Mouse (Mus musculus) bone marrow macrophage, adult 2 months (primary cell): ENCODE data around the gene Sgcd. TPM values are rescaled to one million over a fixed set of nuclear protein-coding genes. Genes with fewer than 3 reads are reported as not detected.
"Not testable (repeated sequence)": the region's sequence is repeated elsewhere in the genome, so short reads cannot be mapped to it uniquely, and the experiment has no call there.

Experiments
- H3K27ac ChIP-seq: 2 replicates; pipeline ENCODE4 v1.5.1; 2012; ENCODE audit warnings: low read depth, low read length; ENCODE audit not compliant: insufficient read depth
- H3K4me1 ChIP-seq: 2 replicates; pipeline ENCODE4 v1.6.1; 2012; ENCODE audit warnings: low read length; ENCODE audit not compliant: control insufficient read depth, insufficient read depth
- H3K4me3 ChIP-seq: 2 replicates; pipeline ENCODE4 v1.5.1; 2012; ENCODE audit warnings: mild to moderate bottlenecking, low read length, moderate library complexity; ENCODE audit not compliant: insufficient read depth
- CTCF ChIP-seq: IDR thresholded peaks from 2 replicates; pipeline ENCODE4 v1.5.1; 2012; ENCODE audit warnings: low read depth, mild to moderate bottlenecking, low read length, moderate library complexity
- POLR2A ChIP-seq: IDR thresholded peaks from 2 replicates; pipeline ENCODE4 v1.6.1; 2012; ENCODE audit warnings: mild to moderate bottlenecking, low read depth, low read length, borderline replicate concordance
- polyA plus RNA-seq: library from polyadenylated mRNA; stranded (reverse); fragments of >200 nt; gene quantifications from 2 replicates; pipeline ENCODE4 v1.2.4, GENCODE M21; 2012; ENCODE audit not compliant: missing spikeins, insufficient read depth, insufficient read length

The Sgcd gene
- polyA plus RNA-seq, 1 experiment: not detected

GRCm38 (mm10) chr11:47645911-47646310 is 342.9 kb downstream of the Sgcd start:
- H3K4me1 ChIP-seq: no peaks in the 10 kb centered on the region
- TF ChIP-seq CTCF (no peak), POLR2A (no peak)
- no peak overlapping the region for H3K4me3 ChIP-seq
- H3K27ac ChIP-seq: no peak overlapping the region

DNA sequence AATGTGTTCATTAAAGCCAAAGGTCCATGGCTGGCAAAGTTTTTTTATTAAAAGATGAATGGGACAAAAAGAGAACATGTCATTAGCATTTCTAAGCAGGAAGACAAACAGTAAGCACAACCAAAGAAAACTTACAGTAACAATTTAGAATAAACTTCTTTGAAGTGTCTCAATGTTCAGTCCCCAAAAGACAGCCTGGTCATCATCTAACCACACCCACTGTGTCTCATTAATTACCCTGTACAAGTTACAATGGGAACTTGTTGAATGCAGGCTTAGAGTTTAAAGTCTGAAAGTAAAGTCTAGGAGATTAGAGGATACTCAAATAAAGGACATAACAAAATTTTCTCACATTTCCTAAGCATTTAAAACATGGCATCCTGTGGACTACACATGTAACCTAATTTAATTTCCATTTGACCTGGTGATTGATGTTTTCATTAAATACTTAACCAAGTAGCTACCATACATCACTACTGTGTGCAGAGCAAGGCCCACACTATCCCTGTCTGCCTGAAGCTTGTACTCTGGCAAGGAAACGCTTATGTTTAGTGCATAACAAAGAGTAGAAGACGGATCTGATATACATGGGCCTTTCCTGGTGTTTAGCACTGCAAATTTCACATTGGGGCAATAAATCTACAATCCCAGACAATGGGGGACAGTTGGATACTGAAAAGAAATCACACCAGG is 347.1 kb downstream of the Sgcd start:
- no peaks in the 10 kb centered on the region for H3K4me1 ChIP-seq
- no peak for TF ChIP-seq POLR2A
- TF ChIP-seq CTCF: no peak

GRCm38 (mm10) chr11:47640556-47640955 is 348.2 kb downstream of the Sgcd start:
- no peak overlapping the region for H3K4me3 ChIP-seq

More for the DNA sequence above, 347.1 kb downstream of the Sgcd start:
- Histone ChIP-seq H3K27ac (no peak overlapping the region), H3K4me3 (no peak overlapping the region)

DNA sequence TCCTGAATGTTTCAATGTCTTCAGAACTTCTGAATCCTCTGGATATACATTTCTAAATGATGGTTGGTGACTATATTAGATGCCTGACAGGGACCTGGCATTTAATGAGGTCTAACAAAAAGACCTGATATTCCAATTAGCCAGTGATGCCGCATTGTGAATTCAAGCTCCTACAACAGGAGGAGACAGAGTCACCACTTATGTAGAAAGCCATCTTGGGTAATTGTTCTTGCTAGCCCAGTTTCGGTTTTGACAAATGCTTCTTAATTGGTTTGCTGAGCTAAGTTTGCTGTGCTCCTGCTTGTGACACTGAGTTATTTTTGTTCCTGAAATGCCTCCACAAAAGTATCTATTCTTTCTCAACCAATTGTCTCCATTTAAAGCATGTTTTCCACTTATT is 358.6 kb downstream of the Sgcd start:
- Histone ChIP-seq H3K27ac (no peak overlapping the region), H3K4me3 (no peak overlapping the region), H3K4me1 (no peaks in the 10 kb centered on the region)
- TF ChIP-seq CTCF: no peak
- no peak for TF ChIP-seq POLR2A

More at GRCm38 (mm10) chr11:47640556-47640955, 348.2 kb downstream of the Sgcd start:
- no peak overlapping the region for H3K27ac ChIP-seq
- H3K4me1 ChIP-seq: no peaks in the 10 kb centered on the region
- TF ChIP-seq CTCF (no peak), POLR2A (no peak)

- Histone ChIP-seq H3K4me1 (no peaks in the 10 kb centered on the region), H3K4me3 (no peak overlapping the region), H3K27ac (no peak overlapping the region)
- TF ChIP-seq CTCF (no peak), POLR2A (no peak)
Measured at GRCm38 (mm10) chr11:47609892-47610291, 378.9 kb downstream of the Sgcd start.

GRCm38 (mm10) chr11:47574635-47575034 is 414.1 kb downstream of the Sgcd start:
- TF ChIP-seq POLR2A: no peak
- TF ChIP-seq CTCF: no peak
- Histone ChIP-seq H3K4me1 (no peaks in the 10 kb centered on the region), H3K4me3 (no peak overlapping the region), H3K27ac (no peak overlapping the region)

DNA sequence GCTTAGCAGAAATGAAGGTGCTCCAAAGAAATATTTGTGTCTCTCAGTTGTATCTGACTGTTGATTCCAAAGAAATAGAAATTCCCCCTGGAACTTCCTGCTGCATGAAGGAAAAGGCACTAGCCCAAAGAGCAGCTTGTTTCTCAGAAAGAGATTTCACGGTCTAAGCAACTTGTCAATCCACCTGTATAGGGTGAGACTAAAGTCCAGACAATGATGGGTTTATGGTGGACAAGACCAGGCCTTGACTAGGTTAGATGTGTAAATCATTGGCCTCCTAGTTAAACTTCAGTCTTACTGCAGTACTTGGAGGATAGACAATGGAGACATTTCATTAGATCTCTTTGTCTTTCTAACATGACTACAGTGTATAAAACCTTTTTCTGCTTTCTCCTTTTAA is 420.3 kb downstream of the Sgcd start:
- TF ChIP-seq CTCF: no peak
- no peaks in the 10 kb centered on the region for H3K4me1 ChIP-seq

GRCm38 (mm10) chr11:47566156-47566555 is 422.6 kb downstream of the Sgcd start:
- no peak for TF ChIP-seq CTCF
- no peak for TF ChIP-seq POLR2A
- Histone ChIP-seq H3K4me1 (no peaks in the 10 kb centered on the region), H3K4me3 (no peak overlapping the region), H3K27ac (no peak overlapping the region)

More for the DNA sequence above, 420.3 kb downstream of the Sgcd start:
- H3K27ac ChIP-seq: no peak overlapping the region
- H3K4me3 ChIP-seq: no peak overlapping the region

DNA sequence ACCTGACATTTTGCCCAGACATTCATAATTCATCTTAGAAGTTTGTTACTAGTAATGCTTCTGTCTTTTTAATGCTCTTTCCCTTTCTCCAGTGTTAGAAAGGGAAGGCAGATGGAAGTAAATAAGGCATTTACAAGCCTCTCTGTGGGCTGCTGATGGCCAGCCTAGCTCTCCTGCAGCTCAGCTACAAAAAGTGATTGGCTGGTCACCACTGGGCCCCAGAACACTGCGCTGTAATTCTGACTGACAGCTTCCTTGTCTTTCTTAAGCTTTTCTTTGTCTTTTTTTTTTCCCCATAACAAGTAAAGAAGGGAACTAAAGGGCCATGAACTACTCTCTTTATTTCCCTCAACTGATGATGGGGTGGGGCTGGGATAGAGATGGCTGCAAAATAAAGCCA is 463.9 kb downstream of the Sgcd start:
- no peaks in the 10 kb centered on the region for H3K4me1 ChIP-seq
- TF ChIP-seq CTCF (no peak), POLR2A (no peak)
- H3K27ac ChIP-seq: no peak overlapping the region
- no peak overlapping the region for H3K4me3 ChIP-seq

GRCm38 (mm10) chr11:47508047-47508446 is 480.7 kb downstream of the Sgcd start:
- Histone ChIP-seq H3K4me3 (no peak overlapping the region), H3K27ac (no peak overlapping the region), H3K4me1 (no peaks in the 10 kb centered on the region)
- TF ChIP-seq CTCF: no peak

DNA sequence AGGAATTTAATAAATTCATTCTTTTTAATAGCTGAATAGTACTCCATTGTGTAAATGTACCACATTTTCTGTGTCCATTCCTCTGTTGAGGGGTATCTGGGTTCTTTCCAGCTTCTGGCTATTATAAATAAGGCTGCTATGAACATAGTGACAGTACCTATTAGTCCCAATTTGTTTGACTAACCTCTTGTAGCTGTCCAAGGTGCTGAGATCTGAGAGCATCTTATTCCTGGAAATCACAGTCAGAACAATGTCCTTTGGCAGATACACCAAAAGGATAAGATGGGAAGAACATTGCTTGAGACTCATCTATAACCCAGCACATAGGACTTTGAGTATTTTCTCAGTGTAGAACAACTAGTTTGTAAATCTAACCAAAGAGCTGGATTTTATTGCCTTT is 485.5 kb downstream of the Sgcd start:
- H3K27ac ChIP-seq, H3K4me3 ChIP-seq, H3K4me1 ChIP-seq: not testable (repeated sequence)
